Mouse (Mus musculus) c-Kit-positive CD71-positive TER-119-negative erythroid progenitor cells, embryonic 14.5 days (primary cell): ENCODE measurements around the gene Cdkn2c.
"Not testable (repeated sequence)": the region's sequence is repeated elsewhere in the genome, so short reads cannot be mapped to it uniquely, and the experiment has no call there.

Experiments used
- DNase-seq: peaks from one replicate; pipeline ENCODE4 v3.0.0-alpha.2; 2013; ENCODE audit warnings: low read depth

Cdkn2c gene

DNA sequence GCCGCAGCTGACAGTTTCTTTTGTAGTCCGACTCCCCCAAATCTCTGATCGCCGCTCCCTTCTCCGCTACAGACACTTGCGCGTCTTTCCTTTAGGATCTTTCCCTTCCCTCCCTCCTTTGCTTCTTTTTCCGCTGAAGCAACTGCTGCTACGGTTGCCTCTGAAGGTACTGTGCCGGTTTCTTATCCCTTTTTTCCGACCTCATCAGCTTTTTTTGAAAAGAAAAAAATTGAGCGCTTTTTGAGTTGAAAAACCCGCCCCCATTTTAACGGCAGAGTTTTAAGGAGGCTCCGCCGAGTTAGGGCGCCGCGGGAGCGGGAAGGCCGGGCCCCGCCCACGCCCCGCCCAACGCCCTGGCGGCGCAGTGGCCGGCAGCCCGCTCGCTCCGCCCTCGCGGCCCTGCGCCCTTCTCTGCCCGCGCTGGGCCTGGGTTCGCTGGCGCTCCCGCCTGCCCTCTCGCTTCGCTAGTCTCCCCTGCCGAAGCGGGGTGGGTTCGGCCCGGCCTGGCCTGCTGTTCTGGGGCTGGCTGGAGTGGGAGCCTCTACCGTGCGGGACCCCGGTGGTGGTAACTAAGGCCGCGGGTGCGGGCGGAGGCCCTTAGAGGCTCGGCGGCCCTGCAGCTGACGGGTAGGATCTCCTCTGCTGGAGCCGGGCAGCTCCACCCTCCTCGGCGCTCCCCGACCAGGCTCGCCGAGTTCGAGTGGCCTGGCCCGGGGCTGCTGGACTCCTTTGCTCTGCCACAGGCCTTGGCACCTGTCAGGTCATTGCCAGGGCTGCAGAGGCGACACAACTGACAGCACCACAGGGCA is at the start of gene Cdkn2c:
Cdkn2c (minus strand) TSS at position 729 of the 809 bp plus-strand sequence.
- peak; percentile 80 for DNase-seq

DNA sequence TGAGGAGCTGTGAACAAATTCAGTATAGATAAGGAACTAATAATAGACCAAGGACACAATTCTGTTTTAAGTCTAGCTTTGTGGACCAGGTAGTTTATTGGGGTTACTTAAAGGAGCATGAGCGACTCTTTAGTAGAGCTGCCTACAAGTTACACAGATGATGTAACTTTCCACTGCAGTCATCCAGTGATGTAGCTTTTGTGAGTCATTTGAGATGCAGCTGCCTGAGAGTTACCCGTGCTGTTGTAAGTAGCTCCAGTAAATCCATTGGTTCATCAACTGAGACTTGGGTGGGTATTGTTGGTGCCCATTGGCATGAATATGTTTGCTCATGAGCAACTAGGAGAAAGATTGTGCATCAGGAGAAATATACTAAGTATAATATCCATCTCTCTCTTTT is 38.4 kb upstream of the Cdkn2c start:
- no peak for DNase-seq

DNA sequence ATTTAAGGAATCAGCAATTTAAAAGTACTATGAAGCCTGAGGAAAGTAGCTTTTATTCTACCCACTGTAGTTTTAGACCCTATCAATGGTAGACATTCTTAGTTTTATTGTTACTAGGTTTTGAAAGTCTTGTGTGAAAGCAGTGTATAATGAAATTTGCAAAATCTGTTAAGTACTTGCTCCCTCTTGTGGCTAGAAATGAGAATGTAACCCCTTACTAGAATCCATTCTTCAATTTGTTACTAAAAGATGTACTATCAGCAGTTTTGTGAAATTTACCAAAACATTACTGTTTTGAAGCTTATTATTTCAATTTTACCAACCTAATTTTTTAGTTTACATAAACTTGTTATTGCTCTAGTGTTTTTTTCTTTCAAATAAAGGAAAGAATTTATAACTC is 36.6 kb upstream of the Cdkn2c start:
- peak; percentile 57 for DNase-seq

DNA sequence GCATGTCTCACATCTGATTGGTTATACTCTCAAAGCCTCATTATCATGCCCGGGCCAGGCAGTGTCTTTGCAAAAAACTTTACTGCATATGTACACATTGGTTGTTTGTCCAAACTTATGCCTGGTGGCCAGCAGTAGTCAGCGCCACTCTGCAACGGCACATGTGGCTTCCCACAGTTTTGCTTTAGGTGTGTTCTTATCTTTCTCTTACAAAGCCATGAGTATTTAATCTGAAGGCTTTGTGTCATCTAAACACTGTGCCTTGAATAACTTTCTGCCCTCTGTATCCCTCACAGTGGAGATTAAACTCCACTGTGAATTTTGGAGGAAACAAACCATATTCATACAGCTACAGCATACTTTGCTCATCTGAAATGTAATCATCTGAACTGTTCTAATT is 33.7 kb upstream of the Cdkn2c start:
- not testable (repeated sequence) for DNase-seq

DNA sequence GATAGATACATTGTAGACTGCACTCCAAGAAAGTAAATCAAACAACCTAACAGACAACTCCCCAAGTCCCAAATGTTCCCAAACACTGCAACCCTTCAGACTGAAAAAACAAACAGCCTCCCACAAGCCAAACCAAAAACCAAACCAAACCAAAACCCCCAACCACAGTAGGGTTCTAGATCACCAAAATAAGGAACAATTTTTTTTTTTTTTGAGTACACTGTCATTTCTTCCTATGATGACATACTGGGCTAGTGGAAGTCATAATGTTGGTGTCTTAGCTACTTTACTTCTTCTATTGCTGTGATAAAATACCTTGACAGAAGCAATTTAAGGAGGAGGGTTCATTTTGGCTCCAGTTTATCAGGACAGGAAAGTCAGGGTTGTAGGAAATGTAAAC is 25.7 kb upstream of the Cdkn2c start:
- no peak for DNase-seq

DNA sequence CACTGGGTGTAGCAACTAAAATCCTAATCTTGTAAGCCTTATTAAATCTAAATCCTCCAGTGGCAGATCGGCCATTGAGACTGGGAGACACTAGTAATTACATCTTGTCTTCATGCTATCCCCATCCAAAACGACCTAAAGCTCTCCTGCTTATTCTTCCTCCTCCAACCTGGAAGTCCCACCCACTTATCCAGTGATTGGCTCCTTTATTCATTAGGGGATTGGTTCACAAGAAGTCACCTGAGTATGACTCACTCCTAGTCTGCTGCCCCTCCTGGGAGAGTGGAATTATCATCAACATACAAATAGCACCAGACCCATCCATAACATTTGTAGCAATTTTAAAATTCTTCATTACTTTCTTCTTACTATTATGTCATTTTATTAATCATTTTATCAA is 16.6 kb upstream of the Cdkn2c start:
- DNase-seq = no peak

DNA sequence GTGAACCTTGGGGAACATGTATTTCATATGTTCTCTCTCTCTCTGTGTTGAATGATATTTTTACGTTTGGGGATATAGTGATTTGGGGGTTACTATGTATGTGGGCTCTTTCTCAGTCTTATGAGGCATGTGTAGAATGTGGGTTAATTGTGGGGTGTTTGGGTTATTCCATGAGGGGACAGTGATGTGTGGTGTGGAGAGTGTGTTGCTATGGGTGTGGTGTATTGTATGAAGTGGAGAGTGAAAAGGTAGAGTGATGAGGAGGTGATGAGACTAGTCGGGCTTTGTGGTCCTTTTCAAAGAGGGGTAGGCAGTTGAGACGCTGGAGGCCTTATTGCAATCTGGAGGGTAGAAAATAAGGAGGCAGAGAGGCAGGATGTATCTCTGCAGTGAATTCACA is 10.2 kb upstream of the Cdkn2c start:
- DNase-seq = no peak

DNA sequence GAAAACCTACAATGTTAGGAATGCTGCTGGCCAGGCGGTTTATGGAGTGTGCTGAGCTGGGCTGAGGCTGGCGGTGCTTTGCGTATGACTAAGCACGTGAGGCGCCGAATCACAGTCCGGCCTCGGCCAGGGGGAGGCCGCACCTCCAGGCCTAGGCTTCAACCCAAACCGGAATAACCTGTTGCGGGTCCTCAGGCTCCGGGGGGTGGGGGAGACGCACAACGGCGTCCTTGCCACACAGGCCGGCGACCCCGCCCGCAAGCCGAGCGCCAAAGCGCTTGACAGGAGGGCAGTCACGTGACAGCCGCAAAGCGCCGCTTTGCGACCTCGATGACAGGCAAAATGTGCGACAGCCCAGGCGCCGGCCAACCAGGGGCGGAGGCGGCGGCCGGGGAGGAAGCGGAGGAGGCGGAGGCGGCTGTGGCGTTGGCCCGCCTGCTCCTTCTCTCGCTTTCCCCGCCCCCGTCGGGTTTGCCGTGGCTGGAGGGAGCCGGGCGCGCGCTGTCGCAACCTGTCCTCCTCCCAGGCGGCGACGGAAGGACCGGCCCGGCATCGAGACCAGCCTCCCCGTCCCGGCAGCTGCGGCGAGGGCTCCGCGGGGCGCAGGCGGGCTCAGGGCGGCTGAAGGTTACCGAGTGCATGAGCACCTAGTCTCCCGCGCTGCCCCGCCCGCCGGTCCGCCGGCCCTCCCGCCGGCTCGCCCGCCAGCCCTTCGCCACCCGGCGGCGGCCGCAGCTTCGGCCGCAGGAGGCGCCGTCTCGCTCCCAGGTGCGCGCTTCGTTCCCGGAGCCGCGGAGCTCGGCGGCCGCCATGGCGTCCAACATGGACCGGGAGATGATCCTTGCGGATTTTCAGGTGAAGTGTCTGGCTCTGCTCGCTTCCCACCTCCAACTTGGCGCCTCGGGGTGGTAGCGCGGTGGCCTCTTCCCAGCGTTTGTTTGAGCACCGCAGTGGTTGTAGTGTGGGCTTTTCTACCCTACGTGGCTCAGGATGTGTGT is 9.5 kb upstream of the Cdkn2c start, which contains the start of gene Faf1:
Faf1 (plus strand) TSS at position 371 of the 998 bp plus-strand sequence.
- peak; percentile 94 for DNase-seq

DNA sequence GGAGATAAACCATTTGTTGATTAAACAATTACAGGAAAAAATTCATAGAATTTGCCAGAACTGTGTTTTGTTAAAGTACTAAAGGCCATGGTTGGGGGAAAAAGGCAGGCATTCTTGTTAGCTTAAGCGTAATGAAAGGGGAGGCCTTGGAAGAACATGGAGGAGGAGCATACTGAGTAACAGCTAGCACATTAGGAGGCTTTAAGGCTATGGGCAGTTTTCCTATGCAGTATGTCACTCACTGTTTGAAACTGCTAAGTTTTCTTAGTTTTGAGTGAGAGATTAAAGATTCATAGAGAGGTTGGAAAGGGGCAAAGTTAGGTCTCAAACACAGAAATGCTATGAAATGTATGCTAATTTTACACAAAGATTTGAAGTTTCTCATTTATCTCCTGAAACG is 7.1 kb upstream of the Cdkn2c start:
- no peak for DNase-seq

DNA sequence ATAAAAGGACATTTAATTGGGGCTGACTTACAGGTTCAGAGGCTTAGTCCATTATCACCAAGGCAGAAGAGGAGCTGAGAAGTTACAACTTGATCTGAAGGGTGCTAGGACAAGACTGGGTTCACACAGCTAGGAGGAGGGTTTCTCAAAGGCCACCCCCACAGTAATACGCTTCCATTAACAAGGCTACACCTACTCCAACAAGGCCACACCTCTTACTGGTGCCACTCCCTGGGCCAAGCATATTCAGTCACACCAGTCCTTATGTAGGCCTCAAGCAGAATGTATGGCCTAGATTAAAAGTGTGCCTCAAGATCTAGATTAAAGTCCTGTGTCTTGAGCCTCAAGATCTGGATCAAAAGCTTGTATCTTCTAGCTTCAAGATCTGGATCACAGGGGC is 5.0 kb upstream of the Cdkn2c start:
- DNase-seq = no peak

DNA sequence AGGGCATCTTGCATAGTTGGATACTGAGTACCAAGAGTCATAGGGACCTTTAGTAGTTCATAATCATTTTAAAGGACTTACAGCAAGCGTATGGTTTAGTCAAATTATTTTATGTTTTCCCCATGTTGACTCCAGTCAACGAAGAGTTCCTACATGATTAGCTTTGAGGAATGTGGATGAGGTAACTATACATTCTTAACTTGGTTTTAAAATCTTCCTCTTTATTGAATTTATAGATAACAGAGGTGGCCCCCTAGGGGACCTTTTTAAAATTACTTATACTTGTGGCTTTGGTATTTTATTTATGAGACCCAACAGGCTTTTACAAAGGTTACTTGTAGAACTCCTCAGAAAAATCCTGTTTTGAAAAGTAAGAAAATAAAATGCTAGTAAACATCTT is 3.2 kb upstream of the Cdkn2c start:
- DNase-seq = no peak

DNA sequence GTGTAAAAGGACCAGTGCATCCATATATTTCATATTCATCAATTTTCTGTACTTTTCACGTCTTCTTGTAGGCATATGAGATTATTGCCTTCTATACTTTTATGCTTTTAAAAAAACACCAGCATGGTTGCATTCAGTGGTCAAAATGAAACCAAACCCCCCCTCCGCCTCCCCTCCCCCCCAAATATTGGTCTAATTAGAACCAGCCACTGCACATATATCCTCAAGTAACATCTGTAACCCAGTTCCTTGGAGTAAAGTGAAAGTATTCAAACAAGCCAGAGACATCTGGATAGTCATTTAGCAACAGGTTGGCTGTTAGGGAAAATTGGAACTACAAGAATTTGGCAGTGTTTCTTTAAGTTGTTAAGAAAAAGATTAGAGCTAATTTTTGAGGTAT is 529 bp upstream of the Cdkn2c start:
- DNase-seq = no peak

DNA sequence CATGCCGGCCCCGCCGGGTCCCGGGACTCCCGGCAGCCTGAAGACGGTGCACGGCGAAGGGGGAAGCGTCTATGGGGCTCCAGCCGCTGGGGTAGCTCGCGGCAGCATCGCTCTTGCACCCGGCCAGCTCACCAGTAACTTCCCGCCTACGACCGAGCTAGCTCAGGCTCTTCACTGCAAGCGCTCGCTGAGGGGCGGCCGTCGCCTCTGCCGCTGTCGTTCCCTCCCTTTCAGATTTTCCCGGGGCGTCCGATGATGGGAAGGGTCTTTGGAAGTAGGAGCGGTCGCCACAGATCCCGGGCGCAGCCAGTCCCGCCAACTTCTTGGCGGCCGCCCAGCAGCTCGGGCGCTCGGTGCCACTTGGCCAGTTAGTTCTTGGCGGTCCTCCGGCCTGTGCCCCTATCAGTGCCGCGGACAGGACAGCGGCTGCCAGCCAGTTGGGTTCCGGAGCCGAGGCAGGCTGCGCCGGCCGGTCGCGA is 968 bp downstream of the Cdkn2c start:
- no peak for DNase-seq

DNA sequence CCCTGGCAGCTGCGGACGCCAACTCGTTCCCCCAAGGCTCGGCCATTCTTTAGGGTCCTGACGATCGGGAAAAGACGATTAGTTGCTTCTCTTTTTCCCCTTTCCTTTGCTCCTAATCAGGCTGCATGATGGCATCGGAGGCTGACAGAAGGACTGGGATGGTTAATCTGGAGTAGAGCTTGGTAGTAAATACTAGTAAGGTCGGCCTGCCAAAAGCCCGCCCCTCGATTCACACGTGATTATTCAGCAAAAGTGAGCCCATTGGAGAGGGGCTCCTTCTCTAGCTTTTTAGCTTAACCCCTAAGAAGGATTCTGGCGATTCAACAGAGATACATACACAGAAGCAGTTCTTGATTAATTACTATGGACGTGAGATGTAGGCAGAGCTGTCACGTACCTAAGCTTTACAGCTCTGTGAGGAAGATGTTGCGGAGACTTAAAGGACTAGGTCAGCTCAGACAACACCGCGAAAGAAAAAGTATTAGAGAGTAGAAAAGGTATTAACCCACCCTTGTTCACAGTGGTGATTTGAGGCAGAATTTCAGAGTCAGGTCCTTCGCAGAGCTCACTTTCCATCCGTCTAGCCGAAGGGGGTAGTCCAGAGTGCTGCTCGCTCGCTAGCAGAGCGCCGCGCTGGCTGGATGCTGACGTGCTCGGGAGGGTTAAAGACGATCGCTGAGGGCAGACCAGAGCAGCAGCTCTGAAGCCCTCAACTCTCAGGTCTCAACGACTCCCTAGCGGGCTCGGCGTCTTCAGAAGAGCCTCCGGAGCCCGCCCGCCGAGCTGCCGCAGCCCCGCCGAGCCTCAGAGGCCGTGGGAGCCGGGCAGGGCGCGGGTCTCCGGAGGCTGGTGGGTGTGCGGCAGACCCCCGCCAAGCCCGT is 1.6 kb downstream of the Cdkn2c start:
- no peak for DNase-seq

DNA sequence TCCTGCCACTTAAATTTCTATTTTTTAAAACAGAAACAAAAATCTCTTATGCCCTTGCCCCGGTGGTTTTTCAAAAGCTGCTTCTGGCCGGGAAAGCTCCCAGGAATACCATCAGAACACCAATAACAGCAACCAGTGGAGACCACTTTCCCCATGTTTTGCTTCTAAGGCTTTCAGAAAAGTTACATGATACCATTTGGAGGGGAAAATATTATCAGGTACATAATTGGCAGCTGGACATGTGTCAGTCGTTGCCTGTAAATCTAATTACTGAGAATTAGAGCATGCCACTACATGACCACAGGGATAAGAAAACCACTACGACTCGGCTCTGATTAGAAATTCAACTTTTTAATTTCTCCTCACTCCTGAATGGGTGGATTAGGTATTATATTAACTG is 2.9 kb downstream of the Cdkn2c start:
- no peak for DNase-seq

DNA sequence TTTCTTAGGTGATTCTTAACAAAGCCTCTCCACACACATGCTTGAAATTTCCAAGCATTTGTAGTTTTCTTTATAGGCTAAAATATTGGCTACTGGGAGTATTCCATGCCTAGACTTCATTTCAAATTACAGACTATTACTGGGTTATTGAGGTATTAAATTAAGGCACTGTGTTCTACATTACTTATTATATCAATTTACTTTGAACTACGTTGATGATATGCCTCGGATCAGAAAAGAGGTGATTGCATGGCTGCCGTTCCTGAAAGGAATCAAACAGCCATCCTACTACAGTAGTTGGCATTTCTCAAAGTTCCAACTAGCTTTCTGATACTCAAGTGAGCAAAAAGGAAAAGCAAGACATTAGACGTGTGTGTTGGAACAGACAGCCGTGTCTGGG is 4.7 kb downstream of the Cdkn2c start:
- no peak for DNase-seq

DNA sequence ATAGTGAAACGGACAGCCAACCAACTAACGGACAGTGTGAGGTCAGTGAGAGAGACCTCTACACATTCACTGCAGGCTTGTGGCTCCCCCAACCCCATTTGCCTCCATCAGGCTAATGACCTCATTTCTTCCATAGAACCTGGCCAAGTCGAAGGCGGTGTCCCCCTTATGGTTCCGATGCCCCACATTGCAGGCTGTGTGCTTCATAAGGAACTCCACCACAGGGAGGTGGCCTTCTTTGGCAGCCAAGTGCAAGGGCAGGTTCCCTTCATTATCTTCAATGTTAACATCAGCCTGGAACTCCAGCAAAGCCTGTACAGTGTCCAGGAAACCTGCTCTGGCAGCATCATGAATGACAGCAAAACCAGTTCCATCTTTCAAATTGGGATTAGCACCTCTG is 5.8 kb downstream of the Cdkn2c start:
- no peak for DNase-seq

DNA sequence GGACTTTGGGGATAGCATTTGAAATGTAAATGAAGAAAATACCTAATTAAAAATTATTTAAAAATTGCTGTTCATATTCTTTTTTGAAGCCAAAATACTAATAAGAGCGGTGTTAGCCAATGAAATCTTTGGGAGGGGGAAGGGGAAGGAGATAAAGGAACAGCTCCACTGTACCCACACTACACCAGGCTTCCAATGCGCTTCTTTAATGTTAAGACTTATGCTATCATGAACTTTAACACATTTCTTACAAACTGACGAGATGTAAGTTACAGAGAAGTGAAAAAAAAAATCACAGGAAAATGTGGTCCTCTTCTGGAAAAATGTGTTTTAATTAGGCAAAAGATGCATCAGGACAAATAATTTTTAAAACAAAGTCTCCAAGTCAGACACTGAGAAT is 6.4 kb downstream of the Cdkn2c start:
- DNase-seq = no peak

DNA sequence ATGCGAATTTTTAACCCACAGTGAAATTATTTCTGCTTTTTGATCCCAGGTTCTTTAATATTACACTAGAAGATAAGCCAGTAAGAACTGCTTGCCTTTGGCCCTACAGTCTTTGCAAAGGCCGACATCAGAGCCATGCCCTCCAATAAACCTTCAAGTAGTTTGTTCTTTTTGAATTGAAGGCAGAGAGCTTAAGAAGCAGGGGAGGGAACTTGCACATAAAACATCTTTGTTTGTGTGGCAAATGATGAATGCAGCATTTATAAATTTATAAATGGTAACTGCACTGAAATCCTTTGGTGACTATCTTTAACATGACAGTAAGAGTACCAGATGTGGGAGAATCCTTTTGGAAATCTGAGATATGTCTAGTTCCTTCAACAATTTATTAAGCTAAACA is 7.4 kb downstream of the Cdkn2c start:
- no peak for DNase-seq

DNA sequence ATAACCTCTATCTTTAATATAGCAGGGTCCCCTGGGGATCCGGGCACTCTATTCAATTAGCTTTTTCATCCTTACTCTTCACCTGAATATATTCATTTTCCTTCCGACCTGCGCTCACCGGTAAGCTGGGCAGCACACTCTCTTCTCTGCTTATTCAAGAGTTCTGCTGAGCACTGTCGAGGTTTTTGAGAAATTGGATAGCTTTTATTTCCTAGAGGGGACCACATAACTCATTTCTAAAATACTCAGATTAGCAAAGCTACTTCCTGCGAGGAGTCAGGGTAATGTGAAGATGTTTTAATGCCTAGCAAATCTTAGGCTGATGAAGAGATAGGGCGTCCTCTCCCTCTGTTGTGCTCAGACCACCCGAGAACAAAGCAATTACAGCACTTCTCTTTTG is 8.2 kb downstream of the Cdkn2c start:
- DNase-seq = no peak

DNA sequence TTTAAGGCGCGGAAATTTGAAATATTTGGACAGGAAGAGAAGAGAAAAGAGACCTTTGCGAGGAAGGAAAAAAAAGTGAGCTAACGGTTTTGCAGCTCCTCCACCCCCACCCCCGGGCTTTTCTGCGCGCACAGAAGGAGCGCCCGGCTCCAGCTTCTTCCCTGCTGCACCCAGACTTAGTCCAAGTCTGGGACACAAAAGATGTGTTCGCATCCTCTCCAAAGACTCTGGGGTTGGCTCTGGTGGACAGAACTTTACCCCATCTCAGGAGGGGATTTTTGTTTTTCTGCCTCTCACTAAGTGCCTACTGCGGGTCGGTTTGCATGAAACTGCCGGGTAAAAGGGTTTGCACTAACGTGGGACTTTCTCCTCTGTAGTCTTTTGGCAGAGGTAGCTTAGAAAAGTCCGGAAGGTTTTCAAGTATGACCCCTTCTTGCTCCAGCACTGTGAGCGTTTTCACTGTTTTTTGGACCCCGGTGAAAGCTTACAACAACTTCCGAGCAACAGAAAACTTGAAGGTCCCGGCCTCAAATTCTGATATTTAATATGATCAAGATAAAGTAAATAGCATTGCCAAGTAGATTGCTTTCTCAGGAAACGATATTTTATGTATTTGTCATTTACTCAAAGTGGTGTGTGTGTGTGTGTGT is 9.0 kb downstream of the Cdkn2c start:
- no peak for DNase-seq
